Mouse (Mus musculus) mouse trophoblast stem cell (cell line): ENCODE data around the gene Nr2c2ap.

Source experiments
- in situ Hi-C, 2 experiments: fragments of 300-500 bp; cut with MseI, MboI; formaldehyde crosslinking; loops; 2 replicates in 1 of 2; 3 replicates in 1 of 2; pipeline ENCODE4 v1.15.1; 2025

The Nr2c2ap gene

DNA sequence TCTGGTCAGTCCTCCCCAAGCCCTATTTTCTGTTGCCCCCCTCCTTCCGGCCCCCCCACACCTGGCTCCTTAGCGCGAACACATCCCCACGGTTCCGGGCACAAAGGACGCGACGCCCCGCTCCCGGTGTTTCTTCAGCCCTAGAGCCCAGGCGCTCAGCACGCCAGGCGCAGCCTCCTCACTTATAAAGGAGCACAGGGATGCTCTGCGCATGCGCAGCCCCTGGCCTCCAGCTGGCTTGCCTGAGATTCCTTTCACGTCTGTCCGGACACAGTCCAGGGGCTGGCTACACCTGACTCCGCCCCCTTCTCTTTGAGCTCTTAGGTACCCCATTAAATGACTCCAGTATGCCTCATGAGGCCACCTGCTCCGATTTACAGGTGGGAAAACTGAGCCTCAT is 10.5 kb upstream of the Nr2c2ap start, which contains the start of gene Ncan:
Ncan (minus strand) TSS at position 207 of the 400 bp plus-strand sequence.
- in situ Hi-C loops = no loop called here

- in situ Hi-C loops = no loop called here
These were observed 8.3 kb upstream of the Nr2c2ap start for GRCm38 (mm10) chr8:70122863-70123262.

GRCm38 (mm10) chr8:70124992-70125391 is 6.1 kb upstream of the Nr2c2ap start:
- in situ Hi-C loops = no loop called here

GRCm38 (mm10) chr8:70128435-70128834 is 2.7 kb upstream of the Nr2c2ap start:
- in situ Hi-C loops = no loop called here

- in situ Hi-C loops = no loop called here
These were observed 1.7 kb upstream of the Nr2c2ap start for GRCm38 (mm10) chr8:70129309-70129952.

GRCm38 (mm10) chr8:70130066-70130465 is 1.1 kb upstream of the Nr2c2ap start:
- in situ Hi-C loops = no loop called here

- in situ Hi-C loops = no loop called here
These were observed 3.0 kb downstream of the Nr2c2ap start for GRCm38 (mm10) chr8:70134086-70134485.

- in situ Hi-C loops = no loop called here
These were observed 3.8 kb downstream of the Nr2c2ap start for GRCm38 (mm10) chr8:70134931-70135330.

DNA sequence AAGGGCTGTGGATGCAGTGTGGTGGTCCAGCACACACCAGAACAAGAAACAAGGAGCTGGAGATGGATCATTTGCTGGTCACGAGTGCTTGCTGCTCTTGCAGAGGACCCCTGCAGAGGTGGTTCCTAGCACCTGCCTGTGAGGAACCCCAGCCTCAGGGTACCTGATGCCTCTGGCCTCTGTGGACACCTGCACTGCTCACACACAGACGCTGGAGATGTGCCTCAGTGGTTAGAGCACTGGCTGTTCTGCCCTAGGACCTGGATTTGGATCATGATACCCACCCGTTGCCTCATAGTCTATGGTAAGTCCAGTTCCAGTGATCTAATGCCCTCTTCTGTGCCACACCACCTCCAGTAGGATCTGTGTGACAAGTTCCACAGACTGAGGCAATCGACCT is 5.5 kb downstream of the Nr2c2ap start:
- in situ Hi-C loops = no loop called here

GRCm38 (mm10) chr8:70137890-70138289 is 6.8 kb downstream of the Nr2c2ap start:
- in situ Hi-C loops = no loop called here

DNA sequence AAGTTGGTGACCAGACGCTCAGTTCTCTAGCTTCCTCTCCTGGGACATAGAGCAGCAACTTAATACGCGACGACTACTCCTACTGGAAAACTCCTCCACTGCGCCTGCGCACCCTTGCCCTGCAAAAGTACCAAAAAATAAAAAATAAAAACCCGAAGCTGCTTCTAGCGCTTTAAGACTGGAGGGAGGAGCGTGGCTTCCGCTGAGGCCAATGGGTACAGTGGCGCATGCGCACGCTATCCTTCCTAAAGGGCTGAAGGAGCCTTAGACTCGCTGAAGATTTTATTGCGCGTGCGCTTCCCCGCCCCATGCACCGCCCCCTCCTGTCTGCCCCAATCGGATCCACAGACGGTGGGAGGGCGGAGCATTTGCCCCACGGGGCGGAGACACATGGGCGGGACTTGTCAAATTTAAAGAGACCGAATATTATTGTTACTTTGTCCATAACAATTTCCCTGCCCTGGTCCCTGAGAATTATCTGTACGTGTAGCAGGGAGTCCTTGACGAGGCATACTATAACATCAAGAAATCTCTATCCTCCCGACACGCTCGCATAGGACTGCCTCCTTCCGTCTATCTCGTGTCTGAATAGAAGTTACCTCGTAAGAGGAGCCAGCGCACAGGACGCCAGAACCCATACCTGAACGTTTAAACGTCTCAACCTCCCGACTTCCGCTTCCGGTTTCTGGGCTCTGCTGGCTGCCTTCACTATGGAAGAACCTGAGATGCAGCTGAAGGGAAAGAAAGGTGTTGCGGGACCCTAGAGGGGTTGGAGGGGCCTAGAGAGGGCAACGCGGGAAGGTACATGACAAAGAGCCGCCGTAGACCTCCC is 8.1 kb downstream of the Nr2c2ap start, which contains the start of the genes Rfxank, Borcs8 and Mef2b:
Rfxank (minus strand) TSS at position 129 of the 832 bp plus-strand sequence.
Borcs8 (plus strand) TSS at position 474 of the 832 bp plus-strand sequence.
Mef2b (plus strand) TSS at position 686 of the 832 bp plus-strand sequence.
- in situ Hi-C loops = no loop called here

- in situ Hi-C loops = no loop called here
These were observed 8.8 kb downstream of the Nr2c2ap start for GRCm38 (mm10) chr8:70139981-70140380.

GRCm38 (mm10) chr8:70147678-70148607 is 16.8 kb downstream of the Nr2c2ap start:
- in situ Hi-C loops = no loop called here

DNA sequence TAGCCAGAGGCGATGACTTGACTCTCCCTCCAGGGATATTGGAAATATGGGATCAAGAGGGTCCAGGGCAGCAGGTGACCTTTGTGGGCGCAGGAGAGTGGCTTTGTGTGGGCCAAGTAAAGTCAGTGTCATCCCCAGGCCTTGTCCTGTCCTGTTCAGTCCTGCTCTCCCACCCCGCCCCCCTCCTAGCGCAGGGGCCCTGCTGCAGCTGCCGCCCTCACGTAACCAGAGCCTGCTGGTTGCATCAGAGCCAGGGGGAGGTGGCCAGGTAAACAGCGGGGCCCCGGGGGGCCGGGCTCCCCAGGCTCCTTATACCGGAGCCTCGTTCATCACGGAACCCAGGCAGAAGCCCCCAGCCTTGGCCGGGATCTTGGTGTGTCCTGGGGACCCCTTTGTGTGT is 19.0 kb downstream of the Nr2c2ap start:
- in situ Hi-C loops = no loop called here

GRCm38 (mm10) chr8:70152537-70153257 is 21.6 kb downstream of the Nr2c2ap start:
- in situ Hi-C loops = no loop called here

DNA sequence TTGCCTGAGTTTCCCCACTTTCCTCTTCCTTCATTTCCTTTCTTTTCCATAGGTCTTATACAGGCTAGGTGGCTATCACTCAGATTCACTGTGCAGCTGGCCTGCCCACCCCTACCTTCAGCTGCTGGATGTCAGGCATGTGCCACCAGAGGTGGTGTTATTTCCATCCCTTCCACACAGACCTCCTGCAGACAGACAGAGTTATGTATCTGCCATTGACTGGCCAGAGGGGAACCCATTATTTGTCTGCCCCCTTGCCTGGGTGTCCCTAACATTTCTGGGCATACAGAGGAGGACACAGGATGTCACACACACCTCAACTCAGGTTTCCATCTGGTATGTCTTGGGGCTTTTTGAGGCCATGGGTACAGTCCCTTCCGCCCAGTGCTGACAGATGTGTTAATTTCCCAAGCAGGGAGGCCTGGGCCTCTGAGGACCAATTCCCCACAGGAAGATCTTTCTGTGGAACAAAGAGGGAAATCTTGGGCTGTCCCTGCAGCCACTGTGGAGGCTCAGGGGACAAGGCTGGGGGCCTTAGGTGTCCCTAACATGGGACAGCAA is 26.2 kb downstream of the Nr2c2ap start:
- in situ Hi-C loops = no loop called here

- in situ Hi-C loops = no loop called here
These were observed 27.1 kb downstream of the Nr2c2ap start for GRCm38 (mm10) chr8:70158069-70158853.

DNA sequence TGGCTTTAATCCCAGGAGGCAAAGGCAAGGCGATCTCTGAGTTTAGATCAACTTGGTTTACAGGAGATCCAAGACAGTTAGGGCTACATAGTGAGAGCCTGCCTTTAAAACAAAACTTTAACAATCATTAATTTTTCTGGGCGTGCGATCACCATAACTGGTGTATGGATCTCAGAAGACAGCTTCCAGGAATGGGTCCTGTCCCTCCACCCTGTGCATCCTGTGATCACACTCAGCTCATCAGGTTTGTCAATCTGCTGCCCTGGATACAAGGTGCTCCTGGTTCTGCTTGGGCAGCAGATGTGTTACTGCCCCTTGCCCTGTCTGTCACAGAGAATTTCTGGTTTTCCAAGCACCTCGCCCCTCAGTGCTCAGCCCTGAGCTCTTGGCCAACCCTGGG is 28.1 kb downstream of the Nr2c2ap start:
- in situ Hi-C loops = no loop called here

- in situ Hi-C loops = no loop called here
These were observed 28.9 kb downstream of the Nr2c2ap start for GRCm38 (mm10) chr8:70160015-70160414.

DNA sequence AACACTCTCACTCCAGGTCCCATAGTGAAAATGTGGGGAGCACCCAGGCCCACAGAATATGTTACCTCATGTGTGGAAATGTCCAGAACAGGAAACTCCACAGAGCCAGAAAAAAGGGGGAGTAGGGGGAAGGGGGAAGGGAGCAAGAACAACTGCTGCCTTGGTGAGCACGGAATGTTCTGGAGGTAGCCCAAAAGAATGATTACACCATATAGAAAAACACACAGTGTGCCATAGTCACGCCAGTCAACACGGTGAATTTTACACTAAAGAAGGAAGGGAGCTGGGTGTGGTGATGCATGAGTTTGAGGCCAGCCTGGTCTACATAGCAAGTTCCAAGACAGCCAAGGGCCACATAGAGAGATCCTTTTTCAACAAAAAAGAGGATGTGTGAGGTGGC is 32.2 kb downstream of the Nr2c2ap start:
- in situ Hi-C loops = no loop called here
